Mouse (Mus musculus): Measurements from ENCODE around the gene Osbpl7. TPM values are rescaled to one million over a fixed set of nuclear protein-coding genes. Genes with fewer than 3 reads are reported as not detected.

Gene Osbpl7
- 10 to 100 TPM; 22.8 to 30.5 (median 25.3) TPM for polyA plus RNA-seq (2017; shearing (Covaris generic))

DNA sequence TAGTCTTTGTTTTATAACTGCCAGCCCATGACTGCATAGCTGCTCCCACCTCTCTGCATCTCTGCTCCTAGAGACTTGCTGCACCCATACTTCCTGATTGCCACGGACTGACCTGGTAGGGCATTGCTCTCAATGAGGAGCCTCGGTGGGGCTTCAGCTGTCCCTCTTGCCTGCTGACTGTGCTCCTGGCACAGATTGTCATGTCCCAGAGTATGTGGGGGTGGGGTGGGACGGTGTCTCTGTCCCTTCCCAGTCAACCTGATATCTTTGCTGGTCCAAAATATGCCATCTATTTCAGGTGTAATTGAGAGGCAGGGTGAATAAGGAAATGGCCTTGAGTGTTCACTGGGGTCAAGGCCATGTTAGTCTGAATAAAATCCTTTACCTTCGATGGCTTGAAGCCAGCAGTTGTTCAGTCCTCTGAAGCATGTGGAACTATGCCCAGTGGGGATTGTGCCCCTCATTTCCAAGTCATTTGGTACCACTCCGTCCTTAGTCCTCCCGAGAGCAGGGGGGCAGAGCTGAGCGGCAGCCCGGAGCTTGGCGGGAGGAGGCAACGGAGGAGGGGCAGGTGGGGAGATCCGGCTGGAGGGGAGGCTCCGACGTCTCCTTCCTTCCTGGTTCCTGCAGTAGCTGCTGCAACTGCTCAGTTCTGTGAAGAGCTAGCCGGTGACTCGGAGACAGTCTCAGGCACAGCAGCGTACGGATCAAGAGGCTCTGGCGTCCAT is at the start of gene Osbpl7:
Gene Osbpl7, plus strand, starts transcription at position 413 of the 728 bp plus-strand sequence.
- peak; percentile 91 for ATAC-seq

DNA sequence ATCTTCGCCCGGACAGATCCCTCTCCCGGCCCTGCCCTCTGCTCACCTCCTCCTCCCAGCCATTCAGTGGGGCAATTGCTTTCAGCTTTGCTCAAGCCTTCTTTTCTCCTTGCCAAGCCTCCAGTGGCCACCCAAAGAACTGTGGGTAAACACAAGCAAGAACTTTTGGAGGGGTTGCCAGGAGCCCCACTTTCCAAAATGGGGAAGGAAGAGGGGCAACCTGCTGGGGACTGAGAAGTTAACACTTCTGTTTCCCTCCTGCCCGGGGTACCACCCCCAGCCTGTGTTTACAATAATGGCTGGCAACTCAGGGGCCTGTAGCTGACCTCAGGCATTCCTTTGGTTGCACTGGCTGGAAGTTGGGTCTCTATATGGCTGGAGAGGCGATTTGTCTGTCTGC is 47.3 kb upstream of the Osbpl7 start:
- no peak for ATAC-seq

DNA sequence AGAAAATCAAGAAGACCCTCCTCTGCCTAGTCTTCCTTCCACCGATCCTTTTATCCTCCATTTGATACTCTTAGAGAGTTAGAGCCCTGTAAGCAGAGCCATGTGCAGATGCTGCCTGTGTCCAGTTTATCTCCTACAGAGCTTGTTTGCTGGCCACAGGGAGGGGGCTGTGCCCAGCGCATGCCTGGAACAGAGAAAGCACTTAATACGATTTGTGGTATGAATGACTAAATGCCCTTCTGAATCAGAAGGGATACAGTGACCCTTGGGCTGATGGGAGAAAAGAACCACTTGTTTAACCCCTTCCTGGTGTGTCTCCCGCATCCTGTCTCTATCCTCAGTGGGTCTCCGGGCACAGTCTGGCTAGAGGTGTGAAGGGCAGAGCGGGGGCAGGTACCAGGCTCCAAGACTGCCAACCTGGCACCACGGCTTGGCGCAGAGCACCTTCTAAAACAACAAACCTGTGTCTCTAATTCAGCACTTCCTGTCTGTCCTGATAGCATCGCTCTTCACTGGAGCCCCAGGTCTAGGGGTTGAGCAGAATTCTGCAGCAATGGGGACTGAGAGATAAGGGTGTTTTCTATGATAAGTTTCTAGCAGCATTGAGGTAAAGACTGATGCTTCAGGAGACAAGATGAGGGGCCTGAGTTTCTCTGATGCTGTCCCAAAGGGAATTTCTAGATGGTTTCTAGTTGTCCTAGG is 43.2 kb upstream of the Osbpl7 start:
- ATAC-seq: peak; percentile 87

- no peak for ATAC-seq
Measured at GRCm38 (mm10) chr11:97009198-97009790, 41.1 kb upstream of the Osbpl7 start.

GRCm38 (mm10) chr11:97013121-97013670 is 37.2 kb upstream of the Osbpl7 start, which contains the start of gene Sp6:
Sp6 (plus strand) TSS chr11:97013394.
- no peak for ATAC-seq

DNA sequence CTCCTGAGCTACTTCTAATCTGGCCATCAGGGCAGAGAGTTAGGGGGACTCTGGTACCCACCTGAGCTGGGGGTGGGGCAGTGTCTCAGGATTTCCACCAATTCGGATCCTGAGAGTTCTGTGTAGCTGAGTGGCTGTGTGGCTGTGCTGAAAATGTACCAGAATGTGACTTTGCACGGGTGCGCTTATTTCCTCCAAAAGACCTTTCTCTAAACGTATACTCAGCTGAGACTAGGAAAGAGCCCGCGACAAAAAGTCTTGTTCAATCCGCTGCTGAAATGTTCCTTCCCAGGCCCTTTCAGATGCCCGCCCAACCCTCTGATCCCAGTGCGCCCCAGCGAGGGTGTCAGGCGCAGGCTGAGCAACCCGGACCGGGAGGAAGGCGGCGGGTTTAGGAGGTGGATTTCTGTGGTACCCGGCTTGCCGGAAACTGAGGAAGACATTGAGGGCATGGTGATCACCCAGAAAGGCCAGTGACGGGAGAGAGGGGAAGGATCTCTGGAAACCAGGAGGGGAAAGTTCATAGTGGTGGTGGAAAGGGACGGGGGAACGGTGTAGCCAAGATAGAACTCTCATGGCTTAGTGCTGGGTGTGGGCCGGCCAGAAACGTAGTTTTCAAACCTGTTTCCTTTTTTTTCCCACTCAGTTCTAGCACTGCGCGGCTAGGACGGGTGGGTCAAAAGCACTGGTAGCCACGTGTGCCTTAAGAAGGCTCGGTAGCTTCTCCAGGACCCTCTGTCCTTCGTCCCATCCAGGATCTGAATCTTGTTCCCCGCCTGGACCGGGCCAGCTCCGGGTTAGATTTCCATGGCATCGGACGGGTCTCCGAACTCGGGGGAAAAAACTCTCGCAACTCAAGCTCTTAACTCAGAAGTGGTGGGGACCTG is 32.5 kb upstream of the Osbpl7 start:
- no peak for ATAC-seq

DNA sequence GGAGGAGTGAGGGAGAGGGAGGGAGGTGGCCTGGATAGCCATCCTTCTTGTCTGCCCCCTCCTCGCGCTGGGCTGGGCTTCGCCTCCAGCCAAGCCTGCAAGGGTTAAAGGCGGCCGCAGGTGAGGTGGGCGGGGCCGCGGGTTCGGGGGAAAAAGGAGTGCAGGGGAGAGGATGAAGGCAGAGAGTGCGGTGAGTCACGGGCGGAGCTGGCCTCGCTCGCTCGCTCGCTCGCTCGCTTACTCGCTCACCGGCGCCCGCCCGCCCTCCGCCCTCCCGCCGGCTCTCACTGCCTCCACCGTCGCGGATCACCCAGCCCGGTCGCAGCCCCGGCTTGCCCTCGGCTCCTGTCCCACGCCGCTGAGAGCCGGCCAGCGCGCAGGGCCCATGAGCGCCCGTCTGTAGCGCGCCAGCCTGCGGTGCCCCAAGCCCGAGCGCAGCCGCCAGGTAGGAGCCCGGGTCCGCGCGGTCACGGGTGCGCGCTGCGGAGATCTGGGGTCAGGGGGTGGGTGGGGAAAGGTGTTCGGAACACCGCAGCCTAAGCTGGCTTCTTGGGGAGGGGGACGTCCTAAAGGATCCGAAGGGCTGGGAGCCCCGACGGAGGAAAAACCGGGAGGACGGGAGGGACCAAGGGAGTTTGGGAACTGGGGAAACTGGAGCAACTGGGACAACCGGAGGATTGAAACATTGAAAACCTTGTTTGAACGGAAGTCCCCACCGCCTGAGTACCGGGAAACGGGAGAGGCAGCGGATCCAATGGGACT is 31.7 kb upstream of the Osbpl7 start:
- peak; percentile 35 for ATAC-seq

DNA sequence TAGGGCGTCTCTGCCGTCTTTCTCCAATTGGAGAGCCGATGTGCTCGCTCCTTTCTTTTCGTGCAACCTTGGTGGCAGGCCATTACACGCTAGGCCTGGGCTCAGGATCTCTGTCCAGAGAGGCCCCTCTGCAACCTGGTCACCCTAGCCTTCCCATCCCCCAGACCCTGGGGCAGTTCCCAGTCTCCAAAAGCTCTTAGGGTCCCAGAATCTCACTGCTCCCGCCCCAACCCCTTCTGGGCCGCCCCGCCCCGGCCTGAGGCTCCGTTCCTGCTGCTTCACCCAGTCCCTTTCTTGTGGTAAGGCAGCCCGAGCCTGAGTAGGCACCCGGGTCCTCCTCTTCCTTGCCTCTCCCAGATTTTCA is 31.1 kb upstream of the Osbpl7 start:
- no peak for ATAC-seq

DNA sequence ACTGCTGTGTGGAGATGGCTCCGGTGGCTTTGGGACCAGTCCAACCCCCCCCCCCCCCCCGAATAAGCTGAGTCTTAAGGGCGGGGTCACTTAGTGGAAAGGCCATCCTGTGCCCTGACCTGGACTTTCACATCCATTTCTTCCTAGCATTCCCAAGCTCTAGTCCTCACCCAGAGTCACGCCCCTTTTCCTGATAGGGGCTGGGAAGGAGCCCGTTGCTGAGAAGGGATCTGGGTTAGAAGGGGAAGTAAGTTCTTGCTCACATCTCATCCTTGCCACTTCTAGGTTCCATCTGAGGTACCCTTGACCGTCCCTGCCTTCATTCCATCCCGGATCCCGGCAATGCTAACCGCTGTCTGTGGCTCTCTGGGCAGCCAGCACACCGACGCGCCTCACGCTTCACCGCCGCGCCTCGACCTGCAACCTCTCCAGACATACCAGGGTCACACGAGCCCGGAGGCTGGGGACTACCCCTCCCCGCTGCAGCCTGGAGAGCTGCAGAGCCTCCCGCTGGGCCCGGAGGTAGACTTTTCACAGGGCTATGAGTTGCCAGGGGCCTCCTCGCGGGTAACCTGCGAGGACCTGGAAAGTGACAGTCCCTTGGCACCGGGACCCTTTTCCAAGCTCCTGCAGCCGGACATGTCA is 29.2 kb upstream of the Osbpl7 start:
- ATAC-seq: no peak

DNA sequence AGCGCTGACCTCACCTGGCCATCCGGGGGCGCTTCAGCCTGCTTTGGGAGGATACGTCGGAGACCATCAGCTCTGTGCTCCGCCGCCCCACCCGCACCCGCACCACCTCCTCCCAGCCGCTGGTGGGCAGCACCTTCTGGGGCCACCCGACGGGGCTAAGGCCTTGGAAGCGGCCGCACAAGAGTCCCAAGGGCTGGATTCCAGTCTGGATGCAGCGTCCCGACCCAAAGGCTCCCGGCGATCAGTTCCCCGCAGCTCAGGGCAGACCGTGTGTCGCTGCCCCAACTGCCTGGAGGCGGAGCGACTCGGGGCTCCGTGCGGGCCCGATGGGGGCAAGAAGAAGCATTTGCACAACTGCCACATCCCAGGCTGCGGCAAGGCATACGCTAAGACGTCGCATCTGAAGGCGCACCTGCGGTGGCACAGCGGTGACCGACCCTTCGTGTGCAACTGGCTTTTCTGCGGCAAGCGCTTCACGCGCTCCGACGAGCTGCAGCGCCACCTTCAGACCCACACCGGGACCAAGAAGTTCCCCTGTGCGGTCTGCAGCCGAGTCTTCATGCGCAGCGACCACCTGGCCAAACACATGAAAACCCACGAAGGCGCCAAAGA is 28.4 kb upstream of the Osbpl7 start:
- ATAC-seq: peak; percentile 56

GRCm38 (mm10) chr11:97024977-97025376 is 25.5 kb upstream of the Osbpl7 start:
- ATAC-seq: no peak

- ATAC-seq: peak; percentile 63
Measured at GRCm38 (mm10) chr11:97025721-97026344, 24.6 kb upstream of the Osbpl7 start.

DNA sequence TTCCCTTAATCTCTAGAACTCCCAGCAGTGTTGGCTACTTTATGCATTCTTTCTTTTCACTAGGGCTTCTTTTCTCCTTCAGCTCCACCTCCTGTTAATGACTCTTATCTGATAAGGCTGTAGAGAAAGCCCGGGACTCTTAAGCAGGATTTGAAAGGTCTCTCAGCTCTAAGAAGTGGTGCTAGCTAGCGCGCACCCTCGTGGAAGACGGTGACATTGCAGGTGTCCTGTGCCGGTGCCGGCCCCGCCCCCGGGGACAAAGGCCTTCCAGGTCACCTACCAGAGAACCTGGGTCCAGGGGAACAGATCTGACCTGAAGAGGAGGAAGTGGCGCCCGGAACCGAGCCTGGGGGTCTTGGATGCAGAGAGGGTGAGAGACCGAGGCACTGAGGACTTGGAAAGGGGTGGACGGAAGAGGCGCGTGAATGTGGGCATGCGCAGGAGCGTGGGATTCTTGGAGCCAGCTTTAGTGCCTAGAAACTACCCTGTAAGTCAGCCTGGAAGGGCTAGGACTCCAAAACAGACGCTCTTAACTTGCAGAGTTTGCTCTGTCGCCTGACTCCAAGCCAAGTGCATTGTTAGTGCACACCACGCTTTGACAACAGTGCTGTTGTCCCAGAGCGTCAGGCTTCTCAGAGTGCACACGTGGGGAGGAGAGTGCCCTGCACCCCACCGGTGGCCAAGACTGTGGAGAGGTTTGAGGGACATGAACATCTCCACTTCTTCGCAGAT is 20.6 kb upstream of the Osbpl7 start, which contains the start of gene Scrn2:
Gene Scrn2, plus strand, starts transcription at position 253 of the 732 bp plus-strand sequence.
- peak; percentile 78 for ATAC-seq

GRCm38 (mm10) chr11:97030426-97030825 is 20.0 kb upstream of the Osbpl7 start:
- ATAC-seq: no peak

GRCm38 (mm10) chr11:97031977-97032376 is 18.5 kb upstream of the Osbpl7 start:
- ATAC-seq: no peak

DNA sequence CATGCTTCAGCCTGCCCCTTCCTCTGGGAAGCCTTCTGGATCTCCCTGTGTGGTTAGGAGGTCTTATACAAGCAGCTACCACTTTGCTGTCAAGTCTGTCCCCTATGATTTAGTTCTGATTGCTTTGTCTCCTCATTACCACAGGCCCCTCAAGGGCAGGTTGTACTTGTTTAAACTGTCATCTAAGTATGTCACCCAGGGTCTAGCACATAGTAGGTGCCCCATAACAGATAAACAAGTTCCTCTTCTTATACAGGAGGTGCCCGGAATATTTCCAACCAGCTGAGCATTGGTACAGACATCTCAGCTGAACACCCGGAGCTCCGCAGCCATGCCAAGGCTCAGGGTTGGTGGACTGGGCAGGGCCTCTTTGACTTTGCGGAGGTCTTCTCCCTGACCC is 17.9 kb upstream of the Osbpl7 start:
- ATAC-seq: no peak

GRCm38 (mm10) chr11:97033781-97034180 is 16.6 kb upstream of the Osbpl7 start:
- no peak for ATAC-seq

DNA sequence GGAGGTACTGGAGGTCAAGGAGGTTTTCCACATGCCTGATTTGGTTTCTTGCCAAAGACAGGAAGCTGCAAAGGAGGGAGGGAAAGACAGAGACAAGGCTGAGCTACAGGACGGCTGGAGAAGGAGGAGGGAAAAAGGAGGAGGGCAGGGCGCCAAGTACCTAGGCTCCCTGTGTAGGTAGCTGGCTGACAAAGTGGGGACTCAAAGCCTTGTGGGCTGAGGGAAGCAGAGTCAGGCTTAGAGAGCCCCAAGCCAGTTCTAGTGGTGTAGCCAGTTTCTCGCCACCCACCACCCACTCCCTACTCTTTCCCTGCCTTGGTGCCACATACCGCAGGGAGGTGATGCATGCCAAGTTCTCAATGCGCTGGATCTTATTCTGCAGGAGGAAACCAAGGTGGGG is 14.3 kb upstream of the Osbpl7 start:
- ATAC-seq: no peak

- ATAC-seq: no peak
Measured at GRCm38 (mm10) chr11:97038881-97039280, 11.5 kb upstream of the Osbpl7 start.
